Mouse (Mus musculus): Measurements from ENCODE around the gene Zfp750. TPM values are rescaled to one million over a fixed set of nuclear protein-coding genes. Genes with fewer than 3 reads are reported as not detected.

Gene Zfp750
- polyA plus RNA-seq (2015; fragmentation: Nextera tagmentation; extraction: Ambion mirVana), result 1.3 and 1.8 TPM in 2 replicates

- WGBS (ENCODE audit: insufficient replicate concordance), result 79% methylated on average over 10 of the region's 10 CpGs
- Histone ChIP-seq H3K9ac (ENCODE audit: low read depth, low read length) (no peak within 1 kb of the TSS), H3K4me2 (ENCODE audit: low read depth, low read length) (peak within 1 kb of the TSS; percentile 24; the same call in 1 of the 2 replicates), H3K4me3 (ENCODE audit: low read depth, low read length) (peak within 1 kb of the TSS; percentile 37), H3K36me3 (ENCODE audit: control insufficient read depth, insufficient read depth) (no peaks in the 10 kb centered on the region; the same call in 1 of the 2 replicates), H3K4me1 (ENCODE audit: control insufficient read depth, low read depth, low read length) (peaks cover 17% of the 10 kb centered on the region), H3K27ac (ENCODE audit: low read length) (peak within 1 kb of the TSS; percentile 47), H3K9me3 (replicated peaks; ENCODE audit: control insufficient read depth, low read length) (no peaks in the 10 kb centered on the region), H3K27me3 (ENCODE audit: control insufficient read depth, insufficient read depth, low read depth, low read length) (no peaks in the 10 kb centered on the region)
- no peak for ATAC-seq (ENCODE audit: low read depth)
Measured at GRCm38 (mm10) chr11:121519131-121519530, at the start of gene Zfp750. Gene Zfp750 (minus strand): TSS chr11:121519333.

GRCm38 (mm10) chr11:121564265-121564664, 45.1 kb upstream of the Zfp750 start:
- Histone ChIP-seq H3K36me3 (ENCODE audit: control insufficient read depth, insufficient read depth) (no peaks in the 10 kb centered on the region), H3K4me2 (ENCODE audit: low read depth, low read length) (no peak overlapping the region), H3K27me3 (ENCODE audit: control insufficient read depth, insufficient read depth, low read depth, low read length) (no peaks in the 10 kb centered on the region), H3K4me1 (ENCODE audit: control insufficient read depth, low read depth, low read length) (peaks cover 8% of the 10 kb centered on the region), H3K4me3 (ENCODE audit: low read depth, low read length) (no peak overlapping the region), H3K9ac (ENCODE audit: low read depth, low read length) (no peak overlapping the region), H3K27ac (ENCODE audit: low read length) (no peak overlapping the region), H3K9me3 (replicated peaks; ENCODE audit: control insufficient read depth, low read length) (no peaks in the 10 kb centered on the region)
- WGBS (ENCODE audit: insufficient replicate concordance), result 89% methylated on average over 4 of the region's 4 CpGs
- no peak for ATAC-seq (ENCODE audit: low read depth)

GRCm38 (mm10) chr11:121563312-121563711, 44.2 kb upstream of the Zfp750 start:
- ATAC-seq (ENCODE audit: low read depth), result no peak

DNA sequence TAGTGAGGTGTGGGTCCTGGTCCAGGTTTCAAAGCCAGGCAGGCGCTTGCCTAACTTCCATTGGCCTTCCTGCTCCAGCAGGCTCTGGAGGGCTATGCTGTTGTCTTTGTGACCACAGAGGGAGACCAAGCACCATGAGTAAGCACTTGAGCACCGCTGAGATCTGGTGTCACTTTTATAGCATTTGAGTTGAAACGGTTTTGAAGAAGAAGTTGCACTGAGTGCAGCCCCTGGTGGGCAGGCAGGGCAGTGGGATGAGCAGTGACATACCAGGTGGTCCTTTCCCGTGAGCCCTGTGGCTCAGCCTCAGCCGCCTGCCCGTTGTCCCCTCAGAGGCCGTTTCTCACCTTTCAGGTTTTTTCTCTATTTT, 41.1 kb upstream of the Zfp750 start:
- WGBS (ENCODE audit: insufficient replicate concordance), result 27% methylated on average over 7 of the region's 7 CpGs
- Histone ChIP-seq H3K9ac (ENCODE audit: low read depth, low read length) (no peak overlapping the region), H3K4me1 (ENCODE audit: control insufficient read depth, low read depth, low read length) (peaks cover 8% of the 10 kb centered on the region), H3K9me3 (replicated peaks; ENCODE audit: control insufficient read depth, low read length) (no peaks in the 10 kb centered on the region), H3K4me2 (ENCODE audit: low read depth, low read length) (no peak overlapping the region), H3K27me3 (ENCODE audit: control insufficient read depth, insufficient read depth, low read depth, low read length) (no peaks in the 10 kb centered on the region), H3K27ac (ENCODE audit: low read length) (no peak overlapping the region), H3K36me3 (ENCODE audit: control insufficient read depth, insufficient read depth) (no peaks in the 10 kb centered on the region), H3K4me3 (ENCODE audit: low read depth, low read length) (no peak overlapping the region)
- peak; percentile 25; the same call in 1 of the 2 replicates for ATAC-seq (ENCODE audit: low read depth)

More at GRCm38 (mm10) chr11:121563312-121563711, 44.2 kb upstream of the Zfp750 start:
- 81% methylated on average over 5 of the region's 5 CpGs for WGBS (ENCODE audit: insufficient replicate concordance)
- H3K4me1 ChIP-seq (ENCODE audit: control insufficient read depth, low read depth, low read length), result peaks cover 8% of the 10 kb centered on the region
- H3K9ac ChIP-seq (ENCODE audit: low read depth, low read length), result no peak overlapping the region
- H3K4me3 ChIP-seq (ENCODE audit: low read depth, low read length), result no peak overlapping the region
- no peak overlapping the region for H3K27ac ChIP-seq (ENCODE audit: low read length)
- H3K4me2 ChIP-seq (ENCODE audit: low read depth, low read length), result no peak overlapping the region
- H3K9me3 ChIP-seq (replicated peaks; ENCODE audit: control insufficient read depth, low read length), result no peaks in the 10 kb centered on the region
- no peaks in the 10 kb centered on the region for H3K27me3 ChIP-seq (ENCODE audit: control insufficient read depth, insufficient read depth, low read depth, low read length)
- H3K36me3 ChIP-seq (ENCODE audit: control insufficient read depth, insufficient read depth), result no peaks in the 10 kb centered on the region

GRCm38 (mm10) chr11:121559527-121560293, 40.6 kb upstream of the Zfp750 start:
- peak; percentile 57 for ATAC-seq (ENCODE audit: low read depth)
- Histone ChIP-seq H3K27me3 (ENCODE audit: control insufficient read depth, insufficient read depth, low read depth, low read length) (no peaks in the 10 kb centered on the region), H3K4me2 (ENCODE audit: low read depth, low read length) (no peak overlapping the region), H3K9me3 (replicated peaks; ENCODE audit: control insufficient read depth, low read length) (no peaks in the 10 kb centered on the region), H3K36me3 (ENCODE audit: control insufficient read depth, insufficient read depth) (no peaks in the 10 kb centered on the region), H3K9ac (ENCODE audit: low read depth, low read length) (no peak overlapping the region), H3K4me3 (ENCODE audit: low read depth, low read length) (no peak overlapping the region), H3K27ac (ENCODE audit: low read length) (0 out of 2 replicates have a peak overlapping the region, but pooled peaks have one; percentile 29), H3K4me1 (ENCODE audit: control insufficient read depth, low read depth, low read length) (peaks cover 8% of the 10 kb centered on the region)
- 14% methylated on average over 4 of the region's 4 CpGs for WGBS (ENCODE audit: insufficient replicate concordance)

DNA sequence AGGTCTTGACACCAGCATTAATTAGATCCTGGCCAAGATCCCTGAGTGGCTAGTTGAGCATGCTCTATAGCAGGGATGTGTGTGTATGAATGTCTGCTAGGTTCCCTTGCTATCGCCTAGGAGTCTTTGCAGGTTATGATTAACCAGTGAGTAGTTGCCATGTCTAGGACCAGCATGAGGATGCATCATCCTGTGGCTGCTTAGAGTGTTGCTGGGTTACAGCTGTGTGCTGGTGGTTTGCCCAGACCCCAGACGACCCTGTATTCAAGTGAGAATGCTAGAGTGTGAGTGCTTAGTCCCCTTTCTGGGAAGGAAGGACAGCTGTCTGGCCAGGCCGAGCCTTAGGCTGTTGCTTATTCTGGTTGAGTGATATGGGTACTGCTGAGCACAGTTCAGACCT, 39.4 kb upstream of the Zfp750 start:
- WGBS (ENCODE audit: insufficient replicate concordance), result 67% methylated on average over 3 of the region's 3 CpGs
- peaks cover 8% of the 10 kb centered on the region for H3K4me1 ChIP-seq (ENCODE audit: control insufficient read depth, low read depth, low read length)
- H3K27ac ChIP-seq (ENCODE audit: low read length), result no peak overlapping the region
- H3K9me3 ChIP-seq (replicated peaks; ENCODE audit: control insufficient read depth, low read length), result no peaks in the 10 kb centered on the region
- H3K9ac ChIP-seq (ENCODE audit: low read depth, low read length), result no peak overlapping the region
- H3K4me2 ChIP-seq (ENCODE audit: low read depth, low read length), result no peak overlapping the region
- no peaks in the 10 kb centered on the region for H3K36me3 ChIP-seq (ENCODE audit: control insufficient read depth, insufficient read depth)
- no peak for ATAC-seq (ENCODE audit: low read depth)
- H3K4me3 ChIP-seq (ENCODE audit: low read depth, low read length), result no peak overlapping the region
- no peaks in the 10 kb centered on the region for H3K27me3 ChIP-seq (ENCODE audit: control insufficient read depth, insufficient read depth, low read depth, low read length)

GRCm38 (mm10) chr11:121557946-121558345, 38.8 kb upstream of the Zfp750 start:
- no peaks in the 10 kb centered on the region for H3K36me3 ChIP-seq (ENCODE audit: control insufficient read depth, insufficient read depth)
- H3K27ac ChIP-seq (ENCODE audit: low read length), result no peak overlapping the region
- H3K4me1 ChIP-seq (ENCODE audit: control insufficient read depth, low read depth, low read length), result peaks cover 8% of the 10 kb centered on the region
- 94% methylated on average over 1 of the region's 1 CpGs for WGBS (ENCODE audit: insufficient replicate concordance)
- H3K27me3 ChIP-seq (ENCODE audit: control insufficient read depth, insufficient read depth, low read depth, low read length), result no peaks in the 10 kb centered on the region
- H3K4me2 ChIP-seq (ENCODE audit: low read depth, low read length), result no peak overlapping the region
- no peaks in the 10 kb centered on the region for H3K9me3 ChIP-seq (replicated peaks; ENCODE audit: control insufficient read depth, low read length)
- ATAC-seq (ENCODE audit: low read depth), result no peak
- H3K4me3 ChIP-seq (ENCODE audit: low read depth, low read length), result no peak overlapping the region
- no peak overlapping the region for H3K9ac ChIP-seq (ENCODE audit: low read depth, low read length)

- no peak for ATAC-seq (ENCODE audit: low read depth)
- H3K27ac ChIP-seq (ENCODE audit: low read length), result no peak overlapping the region
Measured at GRCm38 (mm10) chr11:121556727-121557126, 37.6 kb upstream of the Zfp750 start.

GRCm38 (mm10) chr11:121553458-121553857, 34.3 kb upstream of the Zfp750 start:
- H3K9me3 ChIP-seq (replicated peaks; ENCODE audit: control insufficient read depth, low read length), result no peaks in the 10 kb centered on the region
- no peak overlapping the region for H3K4me3 ChIP-seq (ENCODE audit: low read depth, low read length)
- H3K4me1 ChIP-seq (ENCODE audit: control insufficient read depth, low read depth, low read length), result peaks cover 15% of the 10 kb centered on the region
- WGBS (ENCODE audit: insufficient replicate concordance), result 66% methylated on average over 3 of the region's 3 CpGs
- no peak overlapping the region for H3K9ac ChIP-seq (ENCODE audit: low read depth, low read length)
- ATAC-seq (ENCODE audit: low read depth), result no peak
- H3K27ac ChIP-seq (ENCODE audit: low read length), result no peak overlapping the region
- H3K4me2 ChIP-seq (ENCODE audit: low read depth, low read length), result no peak overlapping the region
- H3K27me3 ChIP-seq (ENCODE audit: control insufficient read depth, insufficient read depth, low read depth, low read length), result no peaks in the 10 kb centered on the region
- H3K36me3 ChIP-seq (ENCODE audit: control insufficient read depth, insufficient read depth), result peaks cover 3% of the 10 kb centered on the region; the same call in 1 of the 2 replicates

More at GRCm38 (mm10) chr11:121556727-121557126, 37.6 kb upstream of the Zfp750 start:
- no peaks in the 10 kb centered on the region for H3K27me3 ChIP-seq (ENCODE audit: control insufficient read depth, insufficient read depth, low read depth, low read length)
- no peak overlapping the region for H3K9ac ChIP-seq (ENCODE audit: low read depth, low read length)
- H3K4me2 ChIP-seq (ENCODE audit: low read depth, low read length), result no peak overlapping the region
- no peaks in the 10 kb centered on the region for H3K9me3 ChIP-seq (replicated peaks; ENCODE audit: control insufficient read depth, low read length)
- peaks cover 8% of the 10 kb centered on the region for H3K4me1 ChIP-seq (ENCODE audit: control insufficient read depth, low read depth, low read length)
- no peak overlapping the region for H3K4me3 ChIP-seq (ENCODE audit: low read depth, low read length)
- H3K36me3 ChIP-seq (ENCODE audit: control insufficient read depth, insufficient read depth), result no peaks in the 10 kb centered on the region
- WGBS (ENCODE audit: insufficient replicate concordance), result 78% methylated on average over 1 of the region's 1 CpGs
